Mouse (Mus musculus): ENCODE data around the gene Lama4. TPM values are rescaled to one million over a fixed set of nuclear protein-coding genes. Genes with fewer than 3 reads are reported as not detected.

Lama4 gene
- total and polyA plus RNA-seq, 3 experiments = not detected

DNA sequence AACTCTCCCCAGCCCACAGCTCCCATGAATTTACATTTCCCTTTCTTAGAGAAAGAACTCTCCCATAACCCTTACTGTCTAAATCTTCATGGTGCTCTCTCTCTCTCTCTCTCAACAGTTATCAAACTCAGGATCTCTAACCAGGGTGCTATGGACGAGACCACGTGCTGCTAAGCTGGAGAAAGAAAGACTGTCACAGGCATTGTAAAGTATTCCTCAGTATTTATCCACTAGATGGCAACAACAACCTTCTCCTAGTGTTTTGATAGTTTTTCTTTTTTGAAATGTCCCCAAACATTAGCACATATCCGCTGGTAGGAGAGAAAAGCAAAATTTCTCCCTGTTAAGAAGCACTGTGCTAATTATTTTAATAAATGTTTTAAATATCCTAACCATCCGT lies 156.1 kb downstream of the Lama4 start:
- Histone ChIP-seq H3K9me3 (replicated peaks; ENCODE audit: insufficient read depth, low read length) (no peaks in the 10 kb centered on the region), H3K9ac (ENCODE audit: control insufficient read depth, low read depth, low read length, poor library complexity, severe bottlenecking) (no peak overlapping the region), H3K4me1 (ENCODE audit: control insufficient read depth in 1 of 2, insufficient read depth in 2 of 2, low read length in 2 of 2) (no peaks in the 10 kb centered on the region), H3K79me2 (ENCODE audit: control insufficient read depth, insufficient read depth, low read length, poor library complexity) (no peaks in the 10 kb centered on the region), H3K27me3 (ENCODE audit: control insufficient read depth in 1 of 2, insufficient read depth in 2 of 2, low read length in 2 of 2) (no peaks in the 10 kb centered on the region), H3K36me3 (ENCODE audit: control insufficient read depth in 1 of 2, insufficient read depth in 2 of 2, low read length in 2 of 2) (no peaks in the 10 kb centered on the region), H3K27ac (ENCODE audit: control insufficient read depth, low read depth, low read length) (no peak overlapping the region), H3K4me3 (ENCODE audit: control insufficient read depth in 1 of 2, insufficient read depth in 1 of 2, low read depth in 2 of 2, low read length in 2 of 2) (no peak overlapping the region)
- peak; percentile 7 for DNase-seq (ENCODE audit: low read depth, low spot score)
- TF ChIP-seq ELF1 (IDR thresholded peaks at IDR 0.05; ENCODE audit: low read depth, low read length) (no peak), MEF2A (IDR thresholded peaks at IDR 0.05; ENCODE audit: extremely low read depth, insufficient replicate concordance, low read depth, low read length, poor library complexity, severe bottlenecking) (no peak), HCFC1 (IDR thresholded peaks at IDR 0.05; ENCODE audit: low read depth, low read length) (no peak), CTCF (IDR thresholded peaks at IDR 0.05 in 2 of 3, conservative IDR thresholded peaks at IDR 0.05 in 1 of 3; ENCODE audit: control insufficient read depth in 1 of 3, insufficient read depth in 1 of 3, low read depth in 2 of 3, low read length in 3 of 3, poor library complexity in 1 of 3, severe bottlenecking in 1 of 3) (peak in 1 of 3 experiments; percentile 18; a peak in 1 of 6 replicates), BHLHE40 (IDR thresholded peaks at IDR 0.05; ENCODE audit: borderline replicate concordance, low read depth, low read length) (no peak), KAT2A (conservative IDR thresholded peaks at IDR 0.05; ENCODE audit: low read depth, low read length) (no peak), RAD21 (IDR thresholded peaks at IDR 0.05; ENCODE audit: low read depth, low read length) (peak; percentile 18), TAL1 (IDR thresholded peaks at IDR 0.05; ENCODE audit: low read length) (no peak), E2F4 (IDR thresholded peaks at IDR 0.05; ENCODE audit: borderline replicate concordance, low read depth, low read length) (no peak), JUND (IDR thresholded peaks at IDR 0.05; ENCODE audit: low read depth, low read length) (no peak), SIN3A (IDR thresholded peaks at IDR 0.05; ENCODE audit: low read length) (no peak), USF1 (IDR thresholded peaks at IDR 0.05; ENCODE audit: low read depth, low read length) (peak; percentile 64; the same call in 1 of the 2 replicates), ZKSCAN1 (IDR thresholded peaks at IDR 0.05; ENCODE audit: low read depth, low read length) (no peak), ZMIZ1 (IDR thresholded peaks at IDR 0.05; ENCODE audit: low read depth, low read length) (no peak), CHD1 (IDR thresholded peaks at IDR 0.05; ENCODE audit: low read depth, low read length) (no peak), MAX (IDR thresholded peaks at IDR 0.05; ENCODE audit: low read length) (no peak), CHD2 (IDR thresholded peaks at IDR 0.05; ENCODE audit: low read length) (no peak), POLR2AphosphoS2 (IDR thresholded peaks at IDR 0.05; ENCODE audit: low read length) (no peak), GATA1 (IDR thresholded peaks at IDR 0.05; ENCODE audit: low read depth, low read length) (no peak), MAZ (IDR thresholded peaks at IDR 0.05; ENCODE audit: low read depth, low read length) (no peak), USF2 (IDR thresholded peaks at IDR 0.05; ENCODE audit: borderline replicate concordance in 1 of 2, insufficient read depth in 1 of 2, low read depth in 1 of 2, low read length in 2 of 2) (no peak), EP300 (IDR thresholded peaks at IDR 0.05; ENCODE audit: low read depth in 1 of 2, low read length in 2 of 2) (no peak), RCOR1 (IDR thresholded peaks at IDR 0.05; ENCODE audit: low read depth, low read length) (no peak), GABPA (IDR thresholded peaks at IDR 0.05; ENCODE audit: low read depth, low read length) (no peak), SMC3 (IDR thresholded peaks at IDR 0.05; ENCODE audit: low read depth, low read length) (peak; percentile 14; the same call in 1 of the 2 replicates), MAFK (IDR thresholded peaks at IDR 0.05; ENCODE audit: borderline replicate concordance, low read depth, low read length) (no peak), UBTF (IDR thresholded peaks at IDR 0.05; ENCODE audit: borderline replicate concordance, insufficient read depth, low read depth, low read length) (no peak), POLR2AphosphoS5 (IDR thresholded peaks at IDR 0.05; ENCODE audit: borderline replicate concordance, low read depth, low read length) (no peak), NELFE (IDR thresholded peaks at IDR 0.05; ENCODE audit: low read depth, low read length) (no peak), MYC (IDR thresholded peaks at IDR 0.05; ENCODE audit: low read depth, low read length) (no peak), TCF12 (IDR thresholded peaks at IDR 0.05; ENCODE audit: low read depth, low read length) (no peak), MXI1 (IDR thresholded peaks at IDR 0.05; ENCODE audit: low read depth, low read length) (no peak)

Data from MEL (cell line).